Mouse (Mus musculus) left cerebral cortex, adult 11 months (tissue): Measurements from ENCODE around the gene Nme9.

Source experiments
- DNase-seq: peaks from one replicate; pipeline ENCODE4 v3.0.0; 2022; ENCODE audit warnings: low spot score

Gene Nme9

DNA sequence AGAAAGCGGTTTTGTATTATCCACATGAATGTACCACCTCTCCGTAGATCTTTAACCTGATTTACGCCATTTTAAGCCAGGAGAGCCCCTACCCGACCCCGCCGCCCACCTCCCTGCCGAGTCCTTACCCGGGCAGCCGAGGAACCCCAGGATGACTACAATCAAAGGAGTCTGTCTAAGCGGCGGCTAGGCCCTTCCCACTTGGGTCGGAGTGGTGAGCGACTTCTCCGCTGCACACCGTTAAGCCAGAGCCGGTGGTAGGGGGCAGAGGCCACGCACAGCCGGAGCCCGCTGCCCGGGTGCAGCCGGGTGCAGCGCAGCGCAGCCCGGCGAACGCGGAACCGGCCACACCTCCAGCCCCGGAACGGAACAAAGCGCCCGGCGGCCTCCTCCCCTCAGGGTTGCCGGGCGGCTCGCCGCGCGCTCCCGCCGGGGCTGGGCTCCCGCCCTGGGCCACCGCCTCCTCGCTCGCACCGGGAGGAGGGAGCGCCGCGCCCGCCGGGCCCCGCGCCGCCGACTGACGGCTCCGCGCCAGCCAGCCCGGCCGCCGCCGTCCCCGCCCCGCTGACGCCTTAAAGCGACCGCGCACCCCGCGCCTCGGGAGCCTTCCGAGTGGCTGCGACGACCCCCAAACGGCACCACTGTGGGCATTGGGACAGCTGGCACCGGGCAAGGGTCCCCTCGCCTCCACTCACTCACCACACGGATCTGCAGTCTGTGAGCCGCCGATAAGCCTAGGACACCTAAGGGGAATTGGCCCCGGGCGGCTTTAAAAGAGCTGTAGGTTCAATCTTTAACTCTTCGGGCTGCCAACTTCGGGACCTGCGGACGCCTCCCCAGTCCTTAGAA, 14.9 kb upstream of the Nme9 start:
- DNase-seq, result no peak

DNA sequence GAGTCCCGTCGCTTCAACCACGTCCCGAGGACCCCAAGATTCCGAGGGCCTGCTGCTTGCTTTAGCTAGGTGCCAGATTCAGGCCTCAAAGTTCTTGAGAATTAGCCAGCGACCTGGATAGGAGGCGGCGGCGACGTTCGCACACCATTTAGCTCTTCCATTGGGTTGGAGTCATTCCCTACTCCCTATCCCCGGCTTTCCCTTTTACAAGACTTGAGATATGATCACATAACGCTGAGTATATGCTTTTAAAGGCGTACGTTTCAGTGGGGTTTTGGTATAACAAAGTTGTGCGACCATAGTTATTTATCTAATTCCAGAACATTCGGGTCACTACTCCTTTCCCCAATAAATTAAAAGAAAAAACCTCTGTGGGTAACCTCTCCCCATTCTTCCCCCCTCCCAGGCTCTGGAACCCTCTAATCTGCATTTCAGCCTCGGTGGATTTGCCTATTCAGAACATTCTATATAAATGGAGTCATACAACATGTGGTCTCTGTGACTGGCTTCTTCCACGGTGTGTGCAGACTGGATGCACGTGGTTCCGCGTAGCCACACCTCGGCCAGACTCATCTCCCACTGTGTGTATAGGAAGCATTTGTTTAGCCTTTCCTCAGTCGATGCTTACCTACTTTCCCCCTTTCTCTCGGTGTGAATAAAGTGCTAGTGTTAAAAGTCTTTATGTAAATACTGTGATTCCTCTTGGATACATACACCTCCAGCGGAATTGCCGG, 14.1 kb upstream of the Nme9 start, which contains the start of gene Mras:
TSS of gene Mras (minus strand) at position 351 of the 734 bp plus-strand sequence.
- DNase-seq, result no peak

DNA sequence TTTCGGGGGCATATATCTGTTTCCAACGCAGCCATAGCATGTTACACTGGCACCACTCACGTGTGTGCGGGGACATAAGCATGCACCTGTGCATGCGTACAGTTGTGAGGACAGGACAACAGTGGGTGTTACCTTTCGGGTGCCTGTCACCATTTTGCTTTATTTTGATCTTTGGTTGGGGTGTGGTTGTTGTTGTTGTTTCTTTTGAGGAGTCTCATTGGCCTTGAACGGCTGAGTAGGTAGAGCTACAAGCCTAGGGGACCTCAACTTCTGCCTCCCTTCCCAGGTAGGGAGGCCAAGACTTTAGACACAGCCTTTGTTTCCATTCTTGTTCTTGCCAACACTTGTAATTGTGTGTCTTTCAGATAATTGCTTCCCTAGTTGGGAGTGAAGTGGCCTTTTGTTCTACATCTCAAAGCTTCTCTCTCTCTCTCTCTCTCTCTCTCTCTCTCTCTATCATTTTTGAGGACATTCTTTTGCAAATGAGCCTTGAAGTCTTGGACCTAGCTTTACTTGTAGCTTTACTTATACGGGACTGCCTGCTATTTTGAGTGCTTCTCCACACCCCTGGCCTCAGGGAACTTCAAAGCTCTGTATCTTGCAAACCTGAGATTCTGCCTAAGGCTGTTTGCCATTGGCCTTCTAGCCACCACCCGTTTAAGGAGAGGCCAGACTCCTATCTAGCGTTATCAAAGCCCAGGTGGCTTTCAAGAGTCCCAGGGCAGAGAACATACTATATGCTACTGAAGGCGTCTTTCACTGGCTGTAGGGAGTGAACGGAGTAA, 13.3 kb upstream of the Nme9 start:
- DNase-seq, result no peak

DNA sequence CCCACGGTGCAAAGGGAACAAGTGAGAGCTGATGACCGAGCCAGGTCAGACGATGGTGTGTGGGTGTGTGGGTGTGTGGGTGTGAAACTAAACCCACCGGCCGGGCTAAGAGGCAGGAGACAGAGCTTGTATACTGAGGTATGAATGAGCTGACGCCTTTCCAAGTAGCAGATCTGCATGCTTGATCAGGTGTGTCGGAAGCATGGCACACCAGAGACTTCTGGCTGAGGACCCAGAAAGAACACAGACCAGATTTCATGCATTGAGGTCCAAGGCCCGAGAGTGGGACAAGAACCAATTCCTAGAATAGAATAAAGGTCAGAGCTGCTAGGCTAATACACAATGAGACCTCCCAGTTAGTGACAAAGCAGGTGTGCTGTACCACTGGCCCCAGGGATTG, 12.2 kb upstream of the Nme9 start:
- no peak for DNase-seq

DNA sequence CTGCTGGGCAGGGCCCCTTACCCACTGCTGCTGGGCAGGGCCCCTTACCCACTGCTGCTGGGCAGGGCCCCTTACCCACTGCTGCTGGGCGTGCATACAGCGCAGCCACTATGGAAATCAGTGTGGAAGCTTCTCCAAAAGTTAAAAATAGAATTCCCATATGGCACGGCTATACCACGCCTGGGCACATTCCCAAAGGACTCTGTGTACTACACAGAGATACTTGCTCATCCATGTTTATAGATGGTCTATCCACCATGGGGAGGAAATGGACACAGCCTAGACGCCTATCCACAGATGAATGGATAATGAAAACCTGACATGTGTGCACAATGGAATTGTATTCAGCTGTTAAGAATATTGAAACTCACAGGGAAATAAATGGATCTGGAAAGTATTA, 10.3 kb upstream of the Nme9 start:
- no peak for DNase-seq

DNA sequence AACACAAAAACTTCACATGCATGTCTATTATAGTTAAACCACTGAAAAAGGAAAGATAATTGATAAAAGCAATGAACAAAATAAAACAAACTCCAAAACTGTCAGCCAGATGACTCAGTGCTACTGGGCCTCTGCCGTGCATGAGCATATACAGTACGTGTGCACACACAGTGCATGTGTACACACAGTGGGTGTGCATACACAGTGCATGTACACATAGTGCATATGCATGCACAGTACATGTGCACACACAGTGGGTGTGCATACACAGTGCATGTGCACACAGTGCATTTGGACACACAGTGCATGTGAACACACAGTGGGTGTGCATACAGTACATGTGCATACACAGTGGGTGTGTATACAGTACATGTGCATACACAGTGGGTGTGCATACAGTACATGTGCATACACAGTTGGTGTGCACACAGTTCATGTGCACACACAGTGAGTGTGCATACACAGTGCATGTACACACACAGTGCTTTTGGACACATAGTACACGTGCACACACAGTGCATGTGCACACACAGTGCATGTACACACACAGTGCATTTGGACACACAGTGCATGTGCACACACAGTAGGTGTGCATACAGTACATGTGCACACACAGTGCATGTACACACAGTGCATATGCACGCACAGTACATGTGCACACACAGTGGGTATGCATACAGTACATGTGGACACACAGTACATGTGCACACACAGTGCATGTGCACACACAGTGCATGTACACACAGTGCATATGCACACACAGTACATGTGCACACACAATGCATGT, 9.4 kb upstream of the Nme9 start:
- DNase-seq, result no peak

DNA sequence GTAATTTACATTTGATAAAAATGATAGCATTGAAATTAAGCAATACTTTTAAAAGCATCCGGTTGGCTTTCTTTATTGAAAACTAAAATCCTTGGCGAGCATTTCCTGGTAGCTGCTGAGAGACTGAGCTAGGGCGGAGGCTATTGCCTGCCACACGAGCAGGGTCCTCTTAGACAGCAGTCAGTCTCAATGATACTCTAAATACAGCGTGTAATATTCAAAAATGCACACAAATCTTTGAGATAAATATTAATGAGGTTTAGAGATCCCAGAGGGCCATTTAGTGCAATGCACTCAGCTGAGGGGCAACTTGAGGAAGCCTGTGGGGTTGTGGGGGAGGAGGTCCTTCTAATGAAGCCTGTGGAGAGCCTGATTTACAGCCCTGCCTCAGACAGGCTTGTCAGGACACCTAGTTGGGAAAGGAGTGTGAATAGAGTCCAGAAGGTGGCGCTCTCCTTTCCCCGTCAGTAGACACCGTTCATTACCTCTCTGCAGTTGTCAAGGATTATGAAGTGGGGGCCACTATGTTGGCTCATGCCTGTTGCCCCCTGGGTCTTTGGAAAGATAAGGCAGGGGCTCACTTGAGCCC, 6.6 kb upstream of the Nme9 start:
- no peak for DNase-seq

DNA sequence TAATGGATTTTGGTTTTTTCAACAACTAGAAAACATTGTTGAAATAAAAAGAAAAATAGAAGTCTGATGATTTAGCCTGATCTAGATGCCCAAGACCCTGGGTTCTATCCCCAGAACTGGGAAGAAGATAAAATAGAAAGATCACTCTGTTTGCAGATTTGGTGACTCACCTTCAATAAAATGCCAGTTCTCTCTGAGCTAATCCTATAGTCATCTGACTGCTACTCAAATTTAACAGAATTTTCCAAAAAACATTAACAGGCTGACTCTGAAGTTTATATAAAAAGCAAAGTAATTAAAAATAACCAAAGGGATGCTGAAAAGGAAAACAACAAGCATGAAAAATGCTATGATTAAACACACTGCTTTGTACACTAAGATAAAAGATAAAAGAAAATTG, 5.0 kb upstream of the Nme9 start:
- no peak for DNase-seq

DNA sequence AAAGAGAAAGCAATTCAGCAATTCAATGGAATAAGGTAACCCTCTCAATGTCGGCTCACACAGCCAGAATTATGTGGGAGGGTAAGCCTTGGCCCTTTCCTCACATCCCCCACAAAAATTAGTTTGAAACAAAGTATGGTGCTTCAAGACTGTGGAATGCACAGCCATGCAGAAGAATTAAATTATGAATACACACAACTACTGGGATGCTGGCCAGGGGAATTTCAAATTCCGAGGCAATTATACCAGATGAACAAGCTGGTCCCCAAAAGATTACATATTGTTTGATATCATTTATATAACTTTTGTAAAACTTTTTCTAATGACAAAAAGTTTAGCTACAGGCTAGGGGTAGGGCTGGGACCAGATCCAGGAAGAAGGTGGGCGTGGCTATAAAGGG, 4.0 kb upstream of the Nme9 start:
- DNase-seq, result no peak

DNA sequence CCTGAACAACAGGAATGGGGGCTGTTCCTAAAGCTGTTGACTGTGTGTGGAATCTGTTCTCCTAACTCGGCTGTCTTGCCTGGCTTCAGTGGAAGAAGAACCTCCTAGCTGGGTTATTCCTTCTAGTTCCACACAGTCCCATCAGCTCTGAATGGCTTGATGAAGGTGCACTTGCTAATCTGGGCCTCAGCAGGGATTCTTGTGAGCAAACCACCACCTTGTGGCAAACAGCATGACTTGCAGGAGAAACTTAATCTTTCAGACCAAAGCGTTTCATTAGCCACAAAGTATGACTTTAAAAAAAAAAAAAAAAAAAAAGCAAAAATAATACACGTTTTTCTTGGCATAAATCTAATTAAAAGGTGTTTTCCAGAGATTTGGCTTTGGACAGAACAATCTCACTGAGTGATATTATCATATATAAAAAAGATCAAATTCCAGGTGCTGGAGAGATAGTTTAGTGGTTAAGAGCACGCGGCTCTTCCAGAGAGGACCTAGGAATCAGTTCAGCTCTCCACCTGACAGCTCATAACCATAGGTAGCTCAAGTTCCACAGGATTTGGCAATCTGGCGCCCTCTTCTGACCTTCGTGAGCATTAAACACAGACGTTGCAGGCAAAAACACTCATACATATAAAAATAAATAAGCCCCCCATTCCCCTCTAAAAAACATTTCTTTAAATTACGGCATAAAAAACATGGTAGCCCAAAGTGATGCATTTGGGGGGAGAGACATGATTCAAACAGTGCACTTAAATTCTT, 1.2 kb upstream of the Nme9 start:
- no peak for DNase-seq

DNA sequence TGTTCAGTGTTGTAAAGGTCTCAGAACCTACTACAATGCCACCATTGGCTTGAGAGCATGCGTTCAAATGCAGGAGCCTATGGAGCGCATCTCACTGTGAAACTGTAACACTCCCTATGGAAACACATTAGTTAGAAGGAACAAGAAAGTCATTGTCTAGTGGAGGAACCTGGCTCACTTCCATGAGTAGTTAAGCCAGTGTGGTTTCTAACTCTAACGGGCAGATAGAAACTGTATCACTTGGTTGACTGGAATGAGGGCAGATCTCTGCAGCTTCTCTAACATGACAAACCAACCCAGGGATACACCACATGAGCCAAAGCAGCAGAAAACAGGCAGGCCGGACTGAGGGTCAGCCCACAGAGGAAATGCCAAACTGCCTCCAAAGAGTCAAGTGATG, 2.9 kb downstream of the Nme9 start:
- DNase-seq, result no peak

DNA sequence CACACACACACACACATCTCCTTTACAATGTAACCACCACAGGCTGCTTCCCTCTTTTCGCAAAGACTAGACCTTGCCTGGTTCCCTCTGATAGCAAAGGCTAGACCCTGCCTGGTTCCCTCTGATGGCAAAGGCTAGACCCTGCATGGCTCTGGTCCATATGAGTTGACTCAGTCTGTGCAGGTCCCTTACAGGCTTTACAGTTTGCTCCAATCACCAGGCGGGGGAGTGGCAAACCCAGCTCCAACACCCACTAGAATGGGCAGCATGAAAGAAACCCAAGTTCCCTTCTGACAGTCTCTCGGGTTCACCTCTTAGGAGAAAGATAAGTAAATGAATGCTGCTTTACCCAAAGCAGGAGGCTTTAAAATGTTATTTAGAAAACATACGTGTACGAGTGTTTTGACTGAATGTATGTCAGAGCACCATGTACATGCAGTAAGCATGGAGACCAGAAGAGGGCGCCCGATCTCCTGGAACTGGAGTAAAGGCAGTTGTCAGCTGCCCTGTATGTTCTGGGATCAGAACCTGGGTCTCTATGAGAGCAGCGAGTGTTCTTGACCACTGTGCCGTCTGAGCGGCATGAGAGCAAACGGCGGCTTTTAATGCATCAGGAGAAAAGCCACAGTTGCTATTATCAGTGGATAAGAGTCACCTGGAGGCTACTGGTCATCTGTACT, 7.4 kb downstream of the Nme9 start:
- DNase-seq, result no peak

DNA sequence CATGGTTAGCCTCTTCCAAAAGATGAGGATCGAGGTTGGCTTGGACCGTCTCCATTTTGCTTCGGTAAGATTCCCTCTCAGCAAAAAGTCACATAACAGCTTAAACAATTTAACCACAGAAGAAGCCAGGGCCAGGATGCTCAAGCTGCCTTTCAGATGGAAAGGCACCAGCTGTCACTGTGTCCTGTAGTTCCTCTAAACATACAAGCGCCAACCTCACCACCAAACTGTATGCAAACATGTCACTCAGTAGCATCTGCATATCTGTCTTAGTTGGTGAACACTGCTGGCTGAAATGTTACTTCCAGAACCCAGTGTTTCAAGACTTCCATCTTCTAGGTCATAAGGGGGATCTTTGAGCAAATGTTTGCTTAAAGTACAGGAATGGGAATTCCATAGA, 8.5 kb downstream of the Nme9 start:
- no peak for DNase-seq

DNA sequence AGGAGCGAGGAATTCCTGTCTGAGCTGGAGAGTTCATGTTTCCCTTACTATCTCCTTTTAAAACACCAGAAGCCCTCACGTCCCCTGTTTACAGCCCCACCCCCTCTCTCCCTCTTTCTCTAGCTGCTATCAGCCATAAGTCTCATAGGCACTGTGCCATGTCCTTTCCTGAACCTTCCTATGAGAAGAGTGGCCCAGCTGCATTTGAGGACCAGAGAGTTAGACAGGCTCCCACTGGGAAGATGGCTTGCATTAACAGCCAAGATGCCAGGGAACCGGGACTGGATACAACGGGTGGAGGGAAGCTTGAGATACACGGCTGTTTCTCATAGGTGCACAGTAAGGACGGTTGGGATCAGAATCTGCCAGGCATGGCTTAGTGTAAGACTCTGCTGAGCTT, 13.6 kb downstream of the Nme9 start:
- DNase-seq, result no peak

DNA sequence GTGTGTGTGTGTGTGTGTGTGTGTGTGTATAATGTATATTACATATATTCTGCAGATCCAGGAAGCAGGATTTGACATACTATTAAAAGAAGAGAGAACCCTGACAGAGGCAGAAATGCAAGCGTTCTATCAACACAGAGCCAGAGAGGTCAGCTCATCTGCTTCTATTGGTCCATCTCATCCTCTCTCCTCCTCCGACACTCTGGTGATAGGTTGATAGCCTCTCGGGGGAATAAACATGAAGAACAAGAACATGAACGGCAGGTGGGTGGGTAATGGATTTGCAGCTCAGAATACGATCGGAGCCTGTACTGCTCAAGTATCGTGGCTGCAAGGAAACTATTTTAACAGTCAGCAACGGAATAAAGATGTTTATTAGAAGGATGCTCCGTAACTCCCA, 17.3 kb downstream of the Nme9 start:
- no peak for DNase-seq

DNA sequence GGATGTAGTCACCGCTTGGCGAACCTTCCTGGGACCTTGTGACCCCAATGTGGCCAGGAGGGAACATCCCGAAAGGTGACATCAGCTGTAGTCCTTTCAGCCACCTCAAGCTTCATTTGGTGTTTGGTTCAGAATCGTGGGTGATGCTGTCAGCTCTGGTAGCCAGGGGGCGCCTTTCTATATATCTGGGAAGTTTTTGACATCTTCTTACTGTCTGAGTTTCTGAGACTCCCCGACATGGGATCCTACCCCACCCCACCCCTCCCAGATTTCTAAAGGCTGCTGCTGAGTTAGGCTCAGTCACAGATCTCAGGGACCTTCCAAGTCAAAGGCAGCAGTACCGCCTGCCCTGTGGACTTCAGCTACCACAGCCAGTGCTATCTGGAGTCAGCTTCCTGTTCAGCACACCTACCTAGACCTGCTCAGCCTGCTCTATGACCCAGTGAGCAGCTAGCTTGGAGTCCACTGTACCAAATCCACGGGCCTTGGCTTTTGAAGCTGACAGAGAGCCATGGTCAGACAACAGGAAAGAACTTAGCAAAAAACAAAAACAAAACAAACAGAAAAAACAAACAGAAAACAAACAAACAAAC, 18.5 kb downstream of the Nme9 start:
- DNase-seq, result no peak

DNA sequence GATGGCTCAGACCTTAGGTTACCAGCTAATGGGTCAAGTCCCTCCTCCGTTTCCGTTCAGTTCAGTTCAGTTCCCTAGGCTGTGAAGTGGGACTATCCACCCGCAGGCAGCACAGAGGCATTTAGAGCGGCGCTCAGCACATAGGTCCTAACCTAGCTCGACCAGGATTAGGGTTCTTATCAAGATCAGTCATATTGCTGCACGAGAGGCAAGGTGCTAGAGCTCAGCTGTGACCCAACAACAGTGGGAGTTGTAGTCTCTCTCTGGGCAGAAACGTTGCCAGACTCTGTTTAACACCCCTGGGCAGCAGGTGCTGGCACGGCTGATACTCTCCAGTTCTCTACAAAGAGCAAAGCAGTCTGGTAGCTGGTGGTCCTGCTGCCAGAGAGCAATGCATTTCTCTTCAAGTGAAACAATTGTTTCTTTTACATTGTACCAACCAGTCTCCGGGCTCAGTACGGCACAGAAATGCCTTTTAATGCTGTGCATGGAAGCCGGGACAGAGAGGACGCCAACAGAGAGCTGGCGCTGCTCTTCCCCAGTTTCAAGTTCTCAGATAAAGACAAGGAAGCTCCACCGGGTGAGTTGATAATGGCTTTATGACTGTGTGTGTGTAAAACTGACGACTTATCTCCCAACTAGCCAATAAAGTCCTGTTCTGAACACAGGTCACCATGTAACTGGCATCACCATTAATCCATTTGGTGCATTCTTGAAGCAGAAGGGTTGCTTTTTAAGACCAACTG, 19.2 kb downstream of the Nme9 start:
- no peak for DNase-seq

DNA sequence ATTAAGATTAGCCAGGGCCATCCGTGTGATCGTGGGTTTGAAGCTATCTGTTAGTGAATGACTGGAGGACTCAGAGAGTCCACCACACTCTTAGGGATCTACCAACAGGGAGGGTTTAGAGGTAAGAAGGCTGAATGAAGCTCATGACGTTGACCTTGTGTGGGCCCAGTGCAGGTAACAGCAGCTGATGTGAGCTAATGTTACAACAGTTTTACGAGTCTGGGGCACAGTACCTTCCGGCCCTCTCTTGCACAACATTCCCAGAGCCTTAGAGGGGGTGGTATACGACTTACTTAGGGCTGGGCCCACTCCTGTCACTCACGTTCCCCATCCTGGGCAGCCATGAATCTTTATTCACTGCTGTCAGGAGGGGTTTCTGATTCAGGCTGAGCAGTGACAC, 20.1 kb downstream of the Nme9 start:
- no peak for DNase-seq

DNA sequence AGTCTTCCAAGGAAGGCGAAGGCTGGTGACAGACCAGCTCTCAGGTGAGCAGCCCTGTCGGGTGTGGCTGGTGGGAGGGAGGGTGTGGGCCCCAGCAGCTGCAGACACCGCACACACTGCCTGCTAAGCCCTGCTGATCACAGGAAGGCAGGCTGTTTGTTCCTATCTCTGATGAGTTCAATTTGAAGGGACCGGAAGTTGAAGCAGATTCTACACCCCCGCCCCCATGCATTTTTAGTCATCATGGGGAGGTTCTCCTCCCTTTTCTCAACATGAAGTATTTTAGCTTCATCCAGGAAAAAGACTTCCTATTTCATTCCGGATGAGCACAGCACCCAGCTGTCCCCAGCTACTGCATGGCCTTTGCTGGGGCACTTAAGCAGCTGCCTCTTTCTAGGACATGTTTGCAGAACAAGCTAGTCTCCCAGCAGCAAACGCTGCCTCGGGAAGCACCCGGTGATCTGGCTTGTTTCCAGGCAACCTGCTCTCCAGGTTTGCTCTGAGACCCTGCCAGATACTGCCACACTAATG, 28.0 kb downstream of the Nme9 start:
- DNase-seq, result peak; percentile 16
